Mouse (Mus musculus) embryonic facial prominence, embryonic 15.5 days (tissue): ENCODE data around the gene N4bp3. TPM values are rescaled to one million over a fixed set of nuclear protein-coding genes. Genes with fewer than 3 reads are reported as not detected.
"Not testable (repeated sequence)": the region's sequence is repeated elsewhere in the genome, so short reads cannot be mapped to it uniquely, and the experiment has no call there.

Experiments used
- ATAC-seq: fragments of 200-750 bp; cut with Nextera tagmentation; 2 replicates; pipeline ENCODE4 v1.8.0; 2017; ENCODE audit warnings: low read depth, moderate TSS enrichment; ENCODE audit not compliant: insufficient number of reproducible peaks, low FRiP score, low TSS enrichment
- H3K27ac ChIP-seq: fragments of 300-500 bp; sonication (generic); replicated peaks from 2 replicates; pipeline ENCODE4 v1.5.1; 2015; ENCODE audit warnings: mild to moderate bottlenecking, inconsistent platforms
- H3K27me3 ChIP-seq: fragments of 300-500 bp; sonication (generic); 2 replicates; pipeline ENCODE4 v1.6.1; 2015; ENCODE audit warnings: inconsistent platforms
- H3K36me3 ChIP-seq: fragments of 300-500 bp; sonication (generic); 2 replicates; pipeline ENCODE4 v1.6.1; 2015; ENCODE audit warnings: mild to moderate bottlenecking, inconsistent platforms
- H3K4me1 ChIP-seq: fragments of 300-500 bp; sonication (generic); 2 replicates; pipeline ENCODE4 v1.6.1; 2015; ENCODE audit warnings: inconsistent platforms
- H3K4me2 ChIP-seq: fragments of 300-500 bp; sonication (generic); replicated peaks from 2 replicates; pipeline ENCODE4 v1.6.1; 2015; ENCODE audit warnings: mild to moderate bottlenecking, inconsistent platforms
- H3K4me3 ChIP-seq: fragments of 300-500 bp; sonication (generic); replicated peaks from 2 replicates; pipeline ENCODE4 v1.5.1; 2015; ENCODE audit warnings: mild to moderate bottlenecking, inconsistent platforms
- H3K9ac ChIP-seq: fragments of 300-500 bp; sonication (generic); 2 replicates; pipeline ENCODE4 v1.6.1; 2015; ENCODE audit warnings: inconsistent platforms
- H3K9me3 ChIP-seq: fragments of 300-500 bp; sonication (generic); replicated peaks from 2 replicates; pipeline ENCODE4 v1.6.1; 2016; ENCODE audit warnings: inconsistent platforms
- WGBS: fragments of 180-500 bp; shearing (Covaris S2); methylation state at CpG from one replicate; pipeline ENCODE4 v1.1.7; 2015; 5-methylcytosine and 5-hydroxymethylcytosine counted together
- polyA plus RNA-seq: library from polyadenylated mRNA; unstranded; fragments of >200 nt; fragmentation: Nextera tagmentation; extraction: Ambion mirVana; gene quantifications from 2 replicates; pipeline ENCODE4 v1.2.1, GENCODE M21; 2015

The N4bp3 gene
- polyA plus RNA-seq, 1 experiment from 2014 or later: 41.0 TPM

GRCm38 (mm10) chr11:51673291-51673690, 22.6 kb upstream of the N4bp3 start:
- Histone ChIP-seq H3K4me1 (0 out of 2 replicates have a peak, but pooled peaks cover 9% of the 10 kb centered on the region), H3K27ac (0 out of 2 replicates have a peak overlapping the region, but pooled peaks have one; percentile 44), H3K9me3 (no peaks in the 10 kb centered on the region), H3K36me3 (no peaks in the 10 kb centered on the region), H3K4me3 (no peak overlapping the region), H3K9ac (no peak overlapping the region), H3K4me2 (no peak overlapping the region), H3K27me3 (no peaks in the 10 kb centered on the region)
- no peak for ATAC-seq
- 59% methylated on average over 9 of the region's 9 CpGs for WGBS

- H3K4me2 ChIP-seq: no peak overlapping the region
- no peak overlapping the region for H3K4me3 ChIP-seq
- no peaks in the 10 kb centered on the region for H3K36me3 ChIP-seq
- H3K27ac ChIP-seq: no peak overlapping the region
- ATAC-seq: no peak
- no peaks in the 10 kb centered on the region for H3K27me3 ChIP-seq
- H3K4me1 ChIP-seq: 0 out of 2 replicates have a peak, but pooled peaks cover 9% of the 10 kb centered on the region
- H3K9ac ChIP-seq: no peak overlapping the region
- WGBS: 66% methylated on average over 2 of the region's 2 CpGs
- no peaks in the 10 kb centered on the region for H3K9me3 ChIP-seq
Measured at GRCm38 (mm10) chr11:51671376-51671775, 20.7 kb upstream of the N4bp3 start.

DNA sequence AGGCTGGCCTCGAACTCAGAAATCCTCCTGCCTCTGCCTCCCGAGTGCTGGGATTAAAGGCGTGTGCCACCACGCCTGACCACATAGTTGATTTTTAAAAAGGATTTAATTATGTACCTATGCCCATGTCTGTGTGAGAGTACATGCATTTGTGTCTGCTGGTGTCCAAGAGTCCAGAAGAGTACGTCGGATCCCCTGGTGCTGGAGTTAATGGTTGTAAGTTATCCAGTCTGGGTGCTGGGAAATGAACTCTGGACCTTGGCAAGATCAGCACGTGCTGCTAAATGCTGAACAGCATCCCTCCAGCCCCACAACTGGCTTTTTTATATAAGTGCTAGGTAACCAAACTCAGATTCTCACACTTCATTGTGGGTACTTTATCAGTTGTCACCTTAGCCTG, 20.2 kb upstream of the N4bp3 start:
- 92% methylated on average over 7 of the region's 7 CpGs for WGBS
- Histone ChIP-seq H3K27ac (no peak overlapping the region), H3K4me2 (no peak overlapping the region), H3K27me3 (no peaks in the 10 kb centered on the region), H3K9ac (no peak overlapping the region), H3K9me3 (no peaks in the 10 kb centered on the region), H3K4me3 (no peak overlapping the region), H3K4me1 (0 out of 2 replicates have a peak, but pooled peaks cover 9% of the 10 kb centered on the region), H3K36me3 (no peaks in the 10 kb centered on the region)
- ATAC-seq: no peak

- not testable (repeated sequence) for H3K36me3 ChIP-seq, H3K4me3 ChIP-seq, H3K4me2 ChIP-seq, ATAC-seq, H3K27me3 ChIP-seq, H3K27ac ChIP-seq, H3K4me1 ChIP-seq, H3K9ac ChIP-seq, H3K9me3 ChIP-seq
- 90% methylated on average over 7 of the region's 7 CpGs for WGBS
Measured at GRCm38 (mm10) chr11:51664747-51665146, 14.1 kb upstream of the N4bp3 start.

DNA sequence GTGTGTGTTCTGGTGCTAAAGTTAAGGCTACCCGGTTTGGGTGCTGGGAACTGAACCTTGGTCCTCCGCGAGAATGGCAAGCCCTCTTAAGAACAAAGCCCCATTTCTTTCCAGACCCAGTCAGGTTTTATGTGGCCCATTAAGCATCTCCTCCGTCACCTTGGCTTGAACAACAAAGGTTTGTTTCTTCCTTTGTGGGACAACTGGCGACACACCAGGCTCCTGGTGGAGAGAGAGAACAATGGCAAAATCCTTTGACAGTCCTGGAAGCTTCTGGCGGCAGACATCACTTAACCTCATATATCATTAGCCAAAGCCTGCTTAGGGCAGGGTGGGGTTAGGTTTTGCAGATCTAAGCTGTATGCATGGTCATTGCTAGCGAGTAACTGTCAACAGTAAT, 12.0 kb upstream of the N4bp3 start:
- Histone ChIP-seq H3K9me3 (no peaks in the 10 kb centered on the region), H3K36me3 (no peaks in the 10 kb centered on the region), H3K27me3 (no peaks in the 10 kb centered on the region), H3K4me3 (no peak overlapping the region), H3K4me1 (peaks cover 14% of the 10 kb centered on the region), H3K4me2 (no peak overlapping the region), H3K9ac (no peak overlapping the region), H3K27ac (no peak overlapping the region)
- no peak for ATAC-seq
- 73% methylated on average over 7 of the region's 7 CpGs for WGBS

GRCm38 (mm10) chr11:51661867-51662365, 11.3 kb upstream of the N4bp3 start:
- no peak overlapping the region for H3K4me3 ChIP-seq
- H3K27ac ChIP-seq: no peak overlapping the region
- H3K9me3 ChIP-seq: no peaks in the 10 kb centered on the region
- H3K36me3 ChIP-seq: no peaks in the 10 kb centered on the region
- no peak overlapping the region for H3K9ac ChIP-seq
- no peaks in the 10 kb centered on the region for H3K27me3 ChIP-seq
- ATAC-seq: no peak
- H3K4me1 ChIP-seq: peaks cover 19% of the 10 kb centered on the region
- 78% methylated on average over 16 of the region's 16 CpGs for WGBS
- no peak overlapping the region for H3K4me2 ChIP-seq

DNA sequence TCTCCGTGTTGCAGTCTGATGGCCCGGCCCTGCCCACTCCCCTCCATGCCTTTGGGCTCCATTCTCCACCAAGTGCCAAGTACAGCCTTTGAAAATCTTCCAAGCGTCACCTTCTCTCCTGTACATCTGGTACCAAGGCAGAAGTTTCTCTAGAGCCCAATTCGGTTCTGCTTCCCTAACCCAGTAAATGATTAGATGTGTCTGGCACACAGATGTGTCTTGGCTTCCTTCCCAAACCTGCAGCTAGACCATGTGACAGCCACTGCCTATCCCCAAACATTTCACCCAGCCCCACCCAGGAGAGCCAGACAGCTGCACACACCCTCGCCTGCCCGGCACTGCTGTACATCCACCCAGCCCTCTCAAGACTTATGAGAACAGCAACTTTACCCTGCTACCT, 8.1 kb upstream of the N4bp3 start:
- Histone ChIP-seq H3K27ac (peak overlapping the region; percentile 72), H3K27me3 (no peaks in the 10 kb centered on the region), H3K9ac (no peak overlapping the region), H3K36me3 (no peaks in the 10 kb centered on the region), H3K4me3 (no peak overlapping the region), H3K4me2 (0 out of 2 replicates have a peak overlapping the region, but pooled peaks have one; percentile 8), H3K9me3 (no peaks in the 10 kb centered on the region), H3K4me1 (peaks cover 33% of the 10 kb centered on the region)
- peak; percentile 80 for ATAC-seq
- 15% methylated on average over 6 of the region's 6 CpGs for WGBS

GRCm38 (mm10) chr11:51658291-51658690, 7.6 kb upstream of the N4bp3 start:
- Histone ChIP-seq H3K27me3 (no peaks in the 10 kb centered on the region), H3K9me3 (no peaks in the 10 kb centered on the region), H3K9ac (no peak overlapping the region), H3K4me3 (no peak overlapping the region), H3K4me1 (peaks cover 33% of the 10 kb centered on the region), H3K4me2 (0 out of 2 replicates have a peak overlapping the region, but pooled peaks have one; percentile 8), H3K27ac (peak overlapping the region; percentile 58), H3K36me3 (no peaks in the 10 kb centered on the region)
- 32% methylated on average over 7 of the region's 7 CpGs for WGBS
- ATAC-seq: no peak

DNA sequence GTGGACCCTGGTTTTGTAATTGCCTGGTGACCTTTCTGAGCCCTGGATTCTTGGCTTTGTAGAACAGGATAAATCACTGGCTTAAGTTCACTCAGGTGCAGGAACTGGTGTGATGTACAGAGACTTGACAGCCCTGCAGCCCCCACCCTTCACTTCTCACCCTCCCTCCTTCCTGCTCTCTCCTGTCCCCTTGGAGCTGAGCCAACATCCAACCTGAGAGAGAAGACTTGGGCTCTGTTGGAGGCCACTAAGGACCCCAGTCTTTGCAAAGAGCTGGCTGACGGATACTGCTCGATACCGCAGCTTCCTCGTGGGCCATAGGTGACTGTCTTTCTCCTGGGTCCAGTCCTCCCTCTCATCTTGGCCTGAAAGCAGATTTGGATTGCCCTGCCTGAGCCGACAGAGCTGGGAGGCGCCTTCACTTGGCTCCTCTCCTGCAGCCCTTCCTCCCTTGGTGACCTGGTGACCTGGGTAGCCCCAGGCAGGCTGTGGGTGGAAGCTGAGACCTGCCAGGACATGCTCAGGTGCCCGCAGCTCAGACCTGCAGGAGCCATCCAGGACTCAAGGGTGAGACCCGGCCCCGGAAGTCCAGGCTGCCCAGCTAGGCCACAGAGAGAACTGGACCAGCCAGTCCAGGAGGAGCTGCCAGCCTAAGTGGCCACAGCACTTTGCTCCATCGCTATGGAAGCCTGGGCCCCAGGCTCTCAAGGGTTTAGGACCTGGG, 6.3 kb upstream of the N4bp3 start:
- H3K4me3 ChIP-seq: no peak overlapping the region
- WGBS: 61% methylated on average over 10 of the region's 10 CpGs
- H3K9ac ChIP-seq: no peak overlapping the region
- no peaks in the 10 kb centered on the region for H3K36me3 ChIP-seq
- H3K27me3 ChIP-seq: no peaks in the 10 kb centered on the region
- H3K27ac ChIP-seq: no peak overlapping the region
- H3K4me1 ChIP-seq: peaks cover 33% of the 10 kb centered on the region
- no peaks in the 10 kb centered on the region for H3K9me3 ChIP-seq
- no peak for ATAC-seq
- H3K4me2 ChIP-seq: no peak overlapping the region

DNA sequence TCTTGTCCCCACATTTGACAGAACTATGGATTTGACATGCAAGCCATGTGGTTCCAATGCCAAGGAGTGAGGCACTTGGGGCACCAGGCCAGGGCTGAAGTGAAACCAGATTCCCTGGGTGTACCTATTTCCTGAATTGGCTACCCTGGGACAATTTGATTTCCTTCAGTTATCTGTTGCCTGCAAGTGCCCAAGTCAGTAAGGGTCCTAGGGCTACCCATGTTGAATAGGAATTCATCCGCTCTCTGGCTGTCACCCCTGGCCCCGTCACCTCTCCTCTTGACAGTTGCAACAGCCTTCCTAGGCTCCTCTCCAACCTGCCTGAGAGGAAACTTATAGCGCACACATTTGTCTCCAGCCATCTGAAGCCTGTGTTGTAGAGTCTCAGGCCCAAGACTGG, 4.2 kb upstream of the N4bp3 start:
- Histone ChIP-seq H3K27ac (no peak overlapping the region), H3K9me3 (no peaks in the 10 kb centered on the region), H3K4me2 (no peak overlapping the region), H3K4me3 (no peak overlapping the region), H3K9ac (no peak overlapping the region), H3K4me1 (peaks cover 38% of the 10 kb centered on the region), H3K36me3 (no peaks in the 10 kb centered on the region), H3K27me3 (no peaks in the 10 kb centered on the region)
- ATAC-seq: no peak
- 82% methylated on average over 3 of the region's 3 CpGs for WGBS

- Histone ChIP-seq H3K27ac (no peak overlapping the region), H3K9me3 (no peaks in the 10 kb centered on the region), H3K4me1 (peaks cover 42% of the 10 kb centered on the region), H3K4me2 (no peak overlapping the region), H3K9ac (no peak overlapping the region), H3K27me3 (no peaks in the 10 kb centered on the region), H3K4me3 (no peak overlapping the region), H3K36me3 (no peaks in the 10 kb centered on the region)
- WGBS: 85% methylated on average over 6 of the region's 6 CpGs
- no peak for ATAC-seq
Measured at GRCm38 (mm10) chr11:51653736-51654135, 3.1 kb upstream of the N4bp3 start.
